Mouse (Mus musculus): ENCODE measurements around the gene Cd93.

DNA sequence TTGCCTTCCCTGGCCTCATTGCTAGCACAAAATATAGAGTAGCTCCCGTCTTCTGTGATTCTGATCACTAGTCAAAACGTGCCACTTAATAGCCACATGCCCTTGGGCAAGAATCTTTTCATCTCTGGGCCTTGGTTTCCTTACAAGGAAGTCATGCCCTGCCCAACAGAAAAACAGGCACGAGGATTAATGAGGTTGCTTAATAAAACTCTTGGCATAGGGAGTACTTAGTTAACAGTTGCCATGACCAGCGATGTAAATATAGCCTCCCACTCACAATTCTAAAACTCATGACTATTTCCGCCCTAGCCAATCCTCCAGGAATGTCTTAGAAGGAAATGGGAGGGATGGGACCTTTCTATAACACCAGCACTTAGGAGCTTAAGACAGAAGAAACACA lies 8.1 kb upstream of the Cd93 start:
- TF ChIP-seq CTCF (IDR thresholded peaks at IDR 0.05; ENCODE audit: control insufficient read depth, insufficient read depth, low read length) (no peak), POLR2A (IDR thresholded peaks at IDR 0.05; ENCODE audit: borderline replicate concordance, control insufficient read depth, low read depth, low read length) (no peak)

All from bone marrow, adult 2 months (tissue).